Mouse (Mus musculus) CH12.LX (cell line): Measurements from ENCODE around the gene Hoxd11.

ENCODE experiments used
- CTCF ChIP-seq, 2 experiments: IDR thresholded peaks in 1 of 2; conservative IDR thresholded peaks in 1 of 2; 2 replicates each; pipeline ENCODE4 v1.5.1; 2011 to 2012; ENCODE audit warnings: low read depth in 2 of 2, low read length in 2 of 2, improper control_type of control experiment in 1 of 2, inconsistent platforms in 1 of 2, mild to moderate bottlenecking in 1 of 2, moderate library complexity in 1 of 2
- NRF1 ChIP-seq: IDR thresholded peaks from 2 replicates; pipeline ENCODE4 v1.6.1; 2014; ENCODE audit warnings: low read depth, mild to moderate bottlenecking, inconsistent platforms, low read length, improper control_type of control experiment, moderate library complexity
- TCF12 ChIP-seq: IDR thresholded peaks from 2 replicates; pipeline ENCODE4 v1.6.1; 2014; ENCODE audit warnings: low read depth, mild to moderate bottlenecking, inconsistent platforms, low read length, improper control_type of control experiment
- ZNF384 ChIP-seq: IDR thresholded peaks from 2 replicates; pipeline ENCODE4 v1.6.1; 2012; ENCODE audit warnings: low read depth, low read length, improper control_type of control experiment, inconsistent platforms

DNA sequence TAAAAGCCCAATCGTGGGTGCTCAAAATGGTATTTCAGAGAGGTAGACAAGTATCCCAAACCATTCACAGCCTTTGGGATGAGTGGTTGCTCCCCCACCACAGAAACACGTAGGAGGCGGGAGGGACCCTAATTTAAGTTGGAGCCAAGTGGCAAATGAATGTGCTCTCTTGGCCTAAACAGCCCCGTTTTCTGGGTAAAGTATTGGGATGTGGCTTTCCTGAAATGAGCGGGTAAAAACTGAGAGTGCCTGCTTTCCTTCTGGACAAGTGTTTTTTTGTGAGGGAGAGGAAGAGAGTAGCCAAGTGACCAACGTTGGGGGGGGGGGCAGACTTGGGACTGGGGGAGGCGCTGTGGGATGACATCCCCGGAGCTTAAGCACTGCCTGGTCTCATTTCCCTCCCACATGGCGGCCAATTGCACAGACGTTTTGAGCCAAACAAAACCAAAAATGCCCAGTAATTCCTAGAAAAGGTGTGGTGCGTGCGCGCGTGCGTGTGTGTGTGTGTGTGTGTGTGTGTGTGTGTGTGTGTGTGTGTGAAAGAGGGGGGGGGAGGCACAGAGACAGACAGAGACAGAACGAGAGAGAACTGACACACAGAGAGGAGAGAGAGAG lies 31.7 kb downstream of the Hoxd11 start:
- TF ChIP-seq CTCF (conservative IDR thresholded peaks at IDR 0.05 in 1 of 2, IDR thresholded peaks at IDR 0.05 in 1 of 2; ENCODE audit: low read depth in 2 of 2, low read length in 2 of 2) (no peak), NRF1 (no peak), TCF12 (no peak), ZNF384 (no peak)
